ENCODE assay signal across 19 mouse cellular contexts in genomic region chr5:113604758-113605157, GRCm38 (mm10).
"Had no signal": no experiment of that assay in that cellular context is flagged by ENCODE, and none has a peak within 500 bp of the region (broad histone marks: within the 10 kb centered on the region; RNA-seq: fewer than 3 reads in every experiment).

No protein-coding gene starts in this region.

- H3K4me2 ChIP-seq: limb, embryonic 13.5 days; liver, embryonic 12.5 days; liver, embryonic 15.5 days; midbrain, embryonic 11.5 days; neural tube, embryonic 12.5 days; stomach, embryonic 15.5 days had no signal

- H3K27ac ChIP-seq: kidney, postnatal 0 days; layer of hippocampus, adult 2 months; limb, embryonic 13.5 days; liver, embryonic 12.5 days; liver, embryonic 15.5 days; neural tube, embryonic 12.5 days; stomach, embryonic 15.5 days had no signal

- ATAC-seq: intestine, postnatal 0 days; liver, embryonic 12.5 days had no signal

- H3K36me3 ChIP-seq: limb, embryonic 10.5 days; limb, embryonic 13.5 days; liver, embryonic 12.5 days; liver, embryonic 15.5 days; neural tube, embryonic 12.5 days; stomach, embryonic 15.5 days had no signal

- DNase-seq: kidney, adult 2 months; kidney, postnatal 25 days; layer of hippocampus, adult 9-11 months; liver; midbrain, embryonic 14.5 days; retina, postnatal 1 day; right cerebral cortex, postnatal 25 days; spleen, adult 18-20 months; thymus, postnatal 4 days had no signal

- H3K4me3 ChIP-seq: layer of hippocampus, adult 2 months; limb, embryonic 10.5 days; limb, embryonic 13.5 days; liver, embryonic 12.5 days; liver, embryonic 15.5 days; neural tube, embryonic 12.5 days; stomach, embryonic 15.5 days had no signal

- H3K27me3 ChIP-seq: limb, embryonic 13.5 days; liver, embryonic 15.5 days; neural tube, embryonic 12.5 days; stomach, embryonic 15.5 days had no signal

- H3K9ac ChIP-seq: limb, embryonic 13.5 days; liver, embryonic 12.5 days; liver, embryonic 15.5 days; neural tube, embryonic 12.5 days; stomach, embryonic 15.5 days had no signal

- H3K9me3 ChIP-seq: limb, embryonic 10.5 days; limb, embryonic 13.5 days; liver, embryonic 12.5 days; liver, embryonic 15.5 days; neural tube, embryonic 12.5 days; stomach, embryonic 15.5 days had no signal

- H3K4me1 ChIP-seq: liver, embryonic 12.5 days; liver, embryonic 15.5 days had no signal
